Mouse (Mus musculus) left cerebral cortex, adult 11 months (tissue): ENCODE data around the gene Comp.

ENCODE experiments used
- DNase-seq: peaks from one replicate; pipeline ENCODE4 v3.0.0; 2022; ENCODE audit warnings: low spot score

The Comp gene

DNA sequence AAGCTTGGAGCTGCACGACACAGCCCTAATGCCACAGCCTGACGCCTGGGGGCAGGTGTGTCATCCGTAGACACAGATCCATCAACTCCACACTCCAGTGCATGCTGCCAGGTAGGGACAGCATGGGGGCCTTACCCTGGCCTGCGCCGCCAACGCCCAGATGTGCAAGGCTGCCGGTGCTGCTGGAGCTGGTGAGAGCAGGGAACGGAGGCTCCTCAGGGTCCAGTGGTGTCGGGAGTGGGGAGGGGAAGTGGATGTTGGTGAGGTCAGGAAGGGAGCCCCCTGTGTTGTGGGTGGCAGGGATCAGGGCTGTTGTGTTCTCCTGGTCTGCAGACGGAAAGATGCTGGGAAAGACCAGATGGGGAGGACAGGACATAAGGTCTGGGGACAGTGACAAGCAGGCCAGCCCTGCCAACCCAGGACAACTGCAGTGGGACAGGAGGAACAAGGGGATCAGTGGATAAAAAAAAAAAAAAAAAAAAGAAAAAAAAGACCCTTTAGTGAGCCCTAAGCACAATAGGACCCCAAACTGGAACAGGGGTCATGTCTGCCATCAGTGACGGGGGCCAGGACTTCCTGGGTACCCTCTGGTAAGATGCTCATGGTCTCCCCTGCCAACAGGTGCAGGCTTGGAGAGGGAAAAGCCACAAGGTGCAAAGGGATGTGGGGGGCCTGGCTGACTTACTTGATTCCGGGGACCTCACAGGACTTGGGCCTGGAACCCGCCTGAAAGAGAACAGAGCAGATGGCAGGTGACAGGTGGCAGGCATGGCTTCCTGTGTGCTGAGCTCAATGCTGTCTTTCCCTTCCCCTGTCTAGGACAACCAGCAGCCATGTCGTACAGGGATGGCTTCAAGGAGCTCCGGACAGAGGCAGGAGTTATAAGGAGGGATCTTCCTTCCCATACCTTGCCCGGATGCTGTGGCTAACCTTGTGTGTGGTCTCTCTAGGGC lies 24.5 kb downstream of the Comp start:
- DNase-seq, result no peak

GRCm38 (mm10) chr8:70404212-70404611 lies 30.9 kb downstream of the Comp start:
- no peak for DNase-seq

DNA sequence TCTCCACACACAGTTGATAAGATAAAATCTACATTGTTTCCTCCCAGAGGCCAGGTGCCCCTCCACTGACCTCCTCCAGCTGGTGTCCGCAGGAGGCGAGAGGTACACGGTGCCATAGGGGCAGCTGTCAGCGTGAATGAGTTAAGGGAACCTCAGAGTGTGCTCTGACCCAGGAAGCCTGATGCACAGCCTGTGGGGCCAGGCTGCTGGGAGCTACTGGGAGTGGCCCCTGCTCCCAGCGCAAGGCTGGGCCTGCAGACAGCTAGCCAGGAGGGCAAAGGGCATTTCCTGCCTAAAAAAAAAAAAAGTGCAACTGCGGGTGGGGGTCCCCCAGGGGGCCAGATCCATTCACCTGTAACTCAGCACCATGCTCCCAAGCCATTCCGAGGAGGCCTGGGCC lies 31.8 kb downstream of the Comp start:
- no peak for DNase-seq

DNA sequence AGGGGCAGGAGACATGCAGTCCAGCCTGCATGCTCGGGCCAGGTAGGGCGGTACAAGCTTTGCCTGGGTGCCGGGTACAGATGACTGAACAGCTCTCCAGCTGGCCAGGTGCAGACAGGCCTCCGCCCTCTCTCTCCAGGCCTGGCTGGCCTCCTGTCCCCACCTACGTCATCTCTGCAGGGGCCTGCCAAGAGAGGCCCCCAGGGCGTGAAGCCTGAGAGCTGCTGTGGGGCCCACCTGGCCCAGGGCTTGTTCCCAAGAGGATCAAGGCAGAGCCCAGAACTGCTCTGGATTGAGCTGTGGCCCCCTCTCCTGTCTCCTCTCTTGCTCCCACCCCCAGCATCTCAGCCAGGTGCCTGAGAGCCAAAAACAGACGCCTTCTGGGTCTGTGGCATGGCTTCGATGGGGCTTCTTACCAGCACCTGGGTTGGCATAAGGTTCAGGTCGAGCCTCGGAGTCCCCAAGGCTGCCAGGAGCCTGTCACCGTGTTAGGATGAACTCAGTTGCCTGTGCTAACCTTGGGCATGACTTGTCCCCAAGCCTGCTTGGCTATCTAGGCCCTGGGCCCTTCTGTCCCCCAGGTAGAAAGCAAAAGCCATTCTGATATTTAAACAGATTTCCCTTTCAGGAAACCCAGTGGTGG lies 33.2 kb downstream of the Comp start:
- no peak for DNase-seq

- DNase-seq, result no peak
Observed at GRCm38 (mm10) chr8:70408301-70408700, 34.9 kb downstream of the Comp start.

DNA sequence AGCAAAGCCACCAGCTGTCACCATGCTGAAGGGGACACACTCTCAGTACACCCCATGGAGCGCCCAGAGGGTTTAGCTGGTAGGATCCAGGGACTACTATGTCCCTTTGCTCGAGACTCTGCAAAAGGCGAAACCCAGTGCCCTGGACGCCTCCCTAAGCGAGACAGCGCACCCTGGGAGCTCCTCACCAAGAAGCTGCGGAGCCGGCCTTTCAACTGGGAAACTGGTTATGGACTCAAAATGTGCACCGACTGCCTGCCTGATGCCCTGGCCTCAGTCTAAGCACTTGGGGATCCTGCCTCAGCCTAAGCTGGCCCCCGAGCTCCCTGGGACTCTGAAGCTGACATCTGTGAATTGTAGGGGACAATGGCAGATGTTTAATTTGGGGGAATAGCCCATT lies 35.7 kb downstream of the Comp start:
- DNase-seq, result no peak

DNA sequence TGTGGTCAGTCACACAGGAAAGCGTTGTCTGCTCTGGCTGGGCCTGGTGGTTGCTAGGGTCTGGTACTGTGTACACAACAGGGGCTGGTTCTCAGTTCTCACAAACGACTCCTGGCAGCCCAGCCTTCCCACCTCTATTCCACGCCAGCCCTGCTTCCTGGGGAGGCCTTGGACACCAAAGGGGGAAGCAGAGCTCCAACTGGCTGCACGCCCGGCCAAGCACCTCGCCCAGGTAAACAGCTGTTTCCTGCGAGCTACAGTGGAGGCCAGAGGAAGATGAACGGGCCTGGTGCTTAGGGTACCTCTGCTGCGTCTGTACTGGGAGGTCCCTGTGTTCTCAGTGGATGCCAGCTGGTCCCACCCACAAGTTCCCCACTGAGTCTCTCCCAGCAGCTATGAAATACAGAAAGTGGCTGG lies 36.1 kb downstream of the Comp start:
- DNase-seq, result no peak

DNA sequence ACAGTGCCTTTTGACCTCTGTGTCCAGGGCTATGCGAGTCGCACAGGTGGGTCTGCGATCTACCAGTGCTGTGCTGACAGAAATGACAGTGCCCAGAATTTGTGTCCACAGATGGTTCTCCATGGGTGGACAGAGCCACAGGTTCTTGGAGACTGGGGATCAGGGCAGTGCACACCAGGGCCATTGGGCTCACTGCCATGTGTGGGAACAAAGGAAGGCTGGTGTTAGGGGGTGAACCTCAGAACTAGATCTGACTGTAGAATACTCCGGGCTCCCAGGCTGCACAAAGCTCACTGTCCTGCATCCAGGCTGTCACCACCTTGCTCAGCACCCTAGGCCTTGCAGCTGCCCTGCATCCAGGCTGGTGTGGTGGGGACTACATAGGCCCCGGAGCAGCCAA lies 36.9 kb downstream of the Comp start:
- no peak for DNase-seq

GRCm38 (mm10) chr8:70414310-70414946 lies 41.1 kb downstream of the Comp start:
- no peak for DNase-seq

DNA sequence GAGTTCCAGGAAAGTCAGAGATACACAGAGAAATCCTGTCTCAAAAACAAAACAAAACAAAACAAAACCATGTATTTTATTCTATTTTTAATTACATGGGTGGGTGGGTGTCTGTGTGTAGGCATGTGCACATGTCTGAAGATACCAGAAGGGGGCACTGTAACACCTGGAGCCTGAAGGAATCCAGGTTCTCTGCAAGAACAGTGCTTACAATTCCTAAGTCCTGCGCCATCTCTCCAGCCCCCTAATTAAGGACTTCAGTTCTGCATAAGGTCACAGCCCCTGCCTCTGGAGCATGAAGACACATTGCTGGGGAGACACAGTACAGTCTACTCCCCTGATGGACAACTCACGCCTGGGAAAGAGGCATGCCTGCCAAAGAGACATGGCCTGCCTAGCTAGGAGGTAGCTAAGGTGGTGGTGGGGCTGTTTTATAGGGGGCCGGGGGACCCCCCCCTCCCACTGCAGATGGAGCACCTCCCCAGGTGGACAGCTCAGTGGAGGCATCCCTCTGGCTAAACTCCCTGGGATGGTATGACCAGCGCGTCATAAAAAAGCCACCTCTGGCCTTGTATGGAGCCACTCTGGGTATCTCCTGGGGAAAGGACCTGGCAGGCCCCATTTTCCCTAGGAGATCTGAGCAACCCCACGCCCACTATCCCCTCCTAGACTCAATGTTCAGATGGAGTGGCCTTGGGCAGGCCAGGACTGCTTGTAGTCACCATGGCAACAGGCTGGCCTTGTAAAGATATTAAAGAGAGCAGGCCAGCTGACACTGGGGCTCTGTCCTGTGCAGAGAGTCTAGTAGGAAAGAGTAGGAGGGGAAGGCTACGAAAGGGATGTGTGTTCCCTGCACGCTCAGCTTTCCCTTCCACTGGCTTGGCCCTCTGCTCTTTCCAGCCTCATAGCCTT lies 42.4 kb downstream of the Comp start:
- DNase-seq, result no peak

GRCm38 (mm10) chr8:70416941-70417340 lies 43.6 kb downstream of the Comp start:
- DNase-seq, result no peak

DNA sequence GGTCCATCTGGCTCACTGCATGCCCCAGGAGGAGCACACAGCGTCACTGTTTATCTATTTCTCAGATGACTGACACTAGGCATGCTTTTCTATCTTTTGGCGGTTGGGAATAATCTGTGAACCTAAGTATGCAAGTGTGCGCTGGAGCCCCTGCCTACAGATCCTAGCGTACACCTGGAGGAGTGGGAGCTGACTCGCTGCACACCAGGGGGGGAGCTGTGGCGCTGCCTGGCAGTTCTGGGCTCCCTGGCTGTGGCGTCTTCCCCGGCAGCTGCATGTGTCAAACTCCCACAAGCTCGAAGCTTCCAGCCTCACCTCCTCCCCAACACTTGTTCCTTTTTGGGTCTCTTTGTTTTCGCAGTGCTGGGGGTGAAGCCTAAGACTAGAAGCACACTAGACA lies 44.6 kb downstream of the Comp start:
- peak; percentile 86 for DNase-seq

DNA sequence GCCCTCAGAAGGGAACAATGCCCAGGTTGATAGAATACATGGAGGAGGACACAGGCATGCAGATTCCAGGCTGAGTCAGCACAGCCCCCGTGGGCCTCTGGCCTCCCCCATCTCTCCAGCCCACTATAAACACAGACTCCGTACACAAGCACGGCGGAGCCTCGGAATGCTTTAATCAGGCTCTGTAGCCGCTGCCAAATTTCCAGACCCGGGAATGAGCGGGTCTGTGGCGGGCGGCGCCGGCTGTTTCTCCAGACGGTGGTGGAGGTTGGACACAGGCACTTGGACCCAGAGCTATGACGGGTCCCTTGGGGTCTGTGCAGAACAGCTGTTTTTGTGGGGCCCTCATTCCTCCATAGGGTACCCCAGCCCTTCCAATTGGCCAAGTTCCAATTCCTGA lies 45.6 kb downstream of the Comp start:
- no peak for DNase-seq

DNA sequence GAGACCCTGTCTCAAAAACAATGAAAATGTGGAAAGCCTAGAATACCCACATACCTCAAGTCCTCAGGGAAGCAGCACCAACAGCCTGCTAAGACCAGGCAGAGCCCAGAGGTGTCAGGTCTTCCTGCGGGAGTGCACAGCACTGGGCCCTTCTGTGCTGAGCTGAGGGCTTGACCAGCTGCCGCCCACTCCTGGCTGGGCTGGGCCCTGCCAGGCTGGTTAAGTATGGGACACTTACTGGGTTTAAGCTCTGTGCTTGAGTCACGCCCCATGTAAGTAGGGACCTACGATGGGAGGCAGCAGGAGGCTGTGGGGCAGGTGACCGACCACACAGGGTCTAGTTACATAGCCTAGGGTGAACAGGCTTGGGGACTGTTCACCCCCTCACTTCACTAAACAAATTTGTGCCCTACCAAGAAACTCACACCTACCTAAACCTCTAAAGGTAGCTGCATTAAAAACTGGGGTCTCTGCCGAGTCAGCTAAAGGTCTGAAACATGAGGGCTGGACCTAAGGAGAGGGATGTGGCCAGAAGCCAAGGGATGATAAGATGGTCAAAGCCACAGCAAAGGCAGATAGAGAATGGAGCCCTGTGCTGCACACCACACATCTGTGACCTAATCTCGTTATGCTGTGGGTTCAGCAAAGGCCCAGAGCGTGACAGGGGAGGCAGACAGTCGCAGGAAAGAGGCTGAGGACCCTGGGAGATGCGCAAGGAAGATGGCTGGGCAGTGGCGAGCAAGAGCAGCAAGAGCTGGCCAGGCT lies 46.7 kb downstream of the Comp start:
- no peak for DNase-seq

DNA sequence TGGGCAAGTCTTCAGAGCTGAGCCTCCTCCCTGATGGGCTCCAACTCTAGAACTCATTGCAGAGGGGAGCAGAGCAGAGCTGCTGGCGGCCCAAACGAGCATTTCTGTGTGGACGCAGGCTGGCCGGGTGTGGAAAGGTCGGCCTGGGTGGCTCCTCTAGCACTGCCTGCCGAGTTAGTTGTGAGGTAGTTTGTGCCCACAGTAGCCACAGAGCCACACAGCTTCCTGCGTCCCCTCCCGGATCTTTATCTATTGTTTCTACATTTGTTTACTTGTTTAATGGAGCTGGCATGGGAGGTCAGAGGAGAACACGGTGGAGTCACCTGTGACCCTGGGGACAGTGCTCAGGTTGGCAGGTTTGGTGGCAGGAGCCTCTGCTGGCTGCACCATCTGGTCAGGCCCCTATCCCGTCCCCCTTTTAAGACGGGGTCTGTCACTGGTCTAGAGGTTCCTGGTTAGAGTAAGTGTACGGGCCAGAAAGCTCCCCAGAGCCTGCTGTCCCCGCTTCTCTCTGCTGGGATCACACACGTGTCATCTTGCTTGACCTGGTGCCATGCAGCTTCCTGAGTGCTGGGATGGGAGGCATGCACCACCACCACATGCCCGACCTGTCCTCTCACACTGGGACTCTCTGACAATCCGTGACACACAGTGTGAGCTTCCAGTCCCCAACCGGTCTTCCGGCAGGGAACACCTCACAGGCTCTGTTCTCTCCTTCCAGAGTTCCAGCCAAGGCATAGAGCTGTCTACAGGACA lies 48.2 kb downstream of the Comp start:
- no peak for DNase-seq

DNA sequence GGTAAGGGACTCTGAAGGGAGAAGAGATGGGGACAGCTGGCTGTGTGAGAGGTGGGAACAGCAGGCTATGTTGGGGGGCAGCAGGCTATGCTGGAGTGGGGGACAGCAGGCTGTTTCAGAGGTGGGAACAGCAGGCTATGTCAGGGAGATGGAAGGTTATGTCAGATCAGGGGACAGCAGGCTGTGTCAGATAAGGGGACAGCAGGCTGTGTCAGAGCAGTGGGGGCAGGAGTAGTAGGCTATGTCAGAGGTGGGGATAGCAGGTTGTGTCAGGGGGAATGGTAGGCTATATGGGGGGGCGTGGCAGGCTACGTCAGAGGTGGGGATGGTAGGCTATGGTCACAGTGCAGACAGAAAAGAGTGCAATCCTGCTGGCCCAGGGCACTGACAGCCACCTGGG lies 49.4 kb downstream of the Comp start:
- DNase-seq, result no peak

GRCm38 (mm10) chr8:70426300-70426907 lies 53.0 kb downstream of the Comp start:
- no peak for DNase-seq

- DNase-seq, result no peak
Observed at GRCm38 (mm10) chr8:70431213-70431612, 57.9 kb downstream of the Comp start.
